Mouse (Mus musculus) cerebellum, adult (tissue): ENCODE measurements around the gene Fpr-rs4.
"Not testable (repeated sequence)": the region's sequence is repeated elsewhere in the genome, so short reads cannot be mapped to it uniquely, and the experiment has no call there.

Experiments used
- ATAC-seq: cut with Nextera tagmentation; 2 replicates; pipeline ENCODE4 v1.9.2; 2017; ENCODE audit warnings: mild to moderate bottlenecking, moderate library complexity, mixed read lengths; ENCODE audit not compliant: insufficient number of reproducible peaks, low FRiP score, low TSS enrichment

Fpr-rs4 gene

DNA sequence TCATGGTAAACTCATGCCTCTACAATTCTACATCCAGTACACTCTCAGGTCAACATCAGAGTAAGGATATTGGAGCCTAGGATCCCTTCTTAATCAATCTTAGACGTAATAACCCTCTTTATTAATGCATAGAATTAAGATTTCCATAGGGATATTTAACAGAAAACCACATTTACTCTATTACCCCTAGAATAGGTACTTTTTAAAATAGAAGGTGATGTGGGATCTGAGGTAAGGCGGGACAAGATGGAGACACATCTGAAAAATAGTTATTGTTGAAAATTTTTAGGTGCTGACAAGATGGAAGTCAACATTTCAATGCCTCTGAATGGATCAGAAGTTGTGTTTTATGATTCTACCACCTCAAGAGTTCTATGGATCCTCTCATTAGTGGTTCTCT is at the start of gene Fpr-rs4:
TSS of gene Fpr-rs4 (plus strand) at position 301 of the 400 bp plus-strand sequence.
- no peak for ATAC-seq

GRCm38 (mm10) chr17:17973443-17973842 is 48.1 kb upstream of the Fpr-rs4 start:
- ATAC-seq, result no peak

DNA sequence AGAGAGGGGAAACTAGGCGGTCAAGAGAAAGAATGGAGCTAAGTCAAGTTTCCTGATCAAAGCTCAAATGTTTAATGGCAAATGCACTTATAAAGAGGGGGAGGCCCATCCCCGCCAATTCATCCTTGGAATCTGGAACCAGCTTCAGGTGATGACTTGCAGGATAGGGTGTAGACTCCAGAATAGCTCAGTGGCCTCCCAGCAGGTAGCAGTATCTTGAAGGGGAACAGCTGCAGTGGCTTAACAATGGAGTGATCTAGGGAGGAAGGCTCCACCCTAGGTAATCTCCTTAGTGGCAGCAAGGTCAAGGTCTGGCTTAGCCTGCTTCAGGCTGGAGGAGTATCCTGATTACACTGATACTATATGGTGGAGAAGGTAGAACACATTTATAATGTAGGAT is 40.3 kb upstream of the Fpr-rs4 start:
- ATAC-seq, result not testable (repeated sequence)

DNA sequence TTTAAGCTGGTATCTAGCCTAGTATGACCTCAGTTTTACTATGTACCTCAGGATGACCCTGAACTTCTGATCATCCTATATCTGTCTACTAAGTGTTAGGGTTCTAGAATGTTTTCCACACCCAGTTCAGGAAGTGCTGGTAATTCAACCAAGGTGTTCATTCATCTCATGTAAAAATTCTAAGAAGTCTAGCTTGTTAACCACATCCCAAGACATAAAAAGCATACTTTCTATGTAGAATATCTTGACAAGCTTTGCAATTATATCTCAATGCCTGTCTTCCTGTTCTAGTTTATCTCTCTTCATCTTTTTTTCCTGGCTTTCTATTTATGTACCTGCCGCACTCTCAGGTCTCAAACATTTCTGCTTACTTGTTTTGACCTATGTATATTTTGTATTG is 16.8 kb upstream of the Fpr-rs4 start:
- ATAC-seq, result no peak

DNA sequence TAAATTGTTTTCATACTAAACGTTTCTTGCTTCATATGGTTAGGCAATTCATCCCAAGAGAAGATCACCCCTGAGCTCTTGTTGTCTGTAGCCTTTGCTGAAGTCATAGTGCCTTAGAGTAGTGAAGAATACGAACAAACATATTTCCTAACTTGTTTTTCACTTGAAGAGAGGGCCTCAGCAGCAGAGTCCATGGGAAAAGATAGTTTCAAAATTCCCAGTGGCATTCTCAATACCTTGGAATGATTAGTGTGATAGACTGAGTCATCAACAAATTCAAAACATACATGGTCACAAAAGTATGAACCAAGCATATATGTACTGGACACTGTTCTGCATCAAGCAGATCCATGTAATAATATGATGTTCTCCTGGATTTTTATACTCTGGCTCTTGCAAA is 27.6 kb downstream of the Fpr-rs4 start, which contains the start of gene Vmn2r124:
TSS of gene Vmn2r124 (plus strand) at position 301 of the 400 bp plus-strand sequence.
- ATAC-seq, result no peak
